Mouse (Mus musculus): Measurements from ENCODE around the gene Cog7. TPM values are rescaled to one million over a fixed set of nuclear protein-coding genes. Genes with fewer than 3 reads are reported as not detected.

Cog7 gene
- polyA plus RNA-seq, 1 experiment, result 14.1 TPM

GRCm38 (mm10) chr7:121936861-121937630, 44.5 kb downstream of the Cog7 start:
- Histone ChIP-seq H3K4me3 (ENCODE audit: control insufficient read depth, insufficient read depth, low read length) (no peak overlapping the region), H3K27ac (ENCODE audit: control insufficient read depth, insufficient read depth, low read length) (no peak overlapping the region), H3K4me1 (replicated peaks; ENCODE audit: control insufficient read depth, insufficient read depth, low read length) (peaks cover 13% of the 10 kb centered on the region), H3K27me3 (ENCODE audit: control insufficient read depth, insufficient read depth, low read length) (no peaks in the 10 kb centered on the region), H3K36me3 (ENCODE audit: control insufficient read depth, insufficient read depth, low read length) (no peaks in the 10 kb centered on the region)
- 90% methylated on average over 14 of the region's 14 CpGs for WGBS
- no peak for TF ChIP-seq POLR2A (IDR thresholded peaks at IDR 0.05; ENCODE audit: control insufficient read depth, extremely low read depth, insufficient read depth, low read length, poor library complexity)
- no peak for TF ChIP-seq CTCF (IDR thresholded peaks at IDR 0.05; ENCODE audit: borderline replicate concordance, control insufficient read depth, extremely low read depth, insufficient read depth, low read length, poor library complexity)
- no peak for DNase-seq

- no peak overlapping the region for H3K27ac ChIP-seq (ENCODE audit: control insufficient read depth, insufficient read depth, low read length)
- H3K4me1 ChIP-seq (replicated peaks; ENCODE audit: control insufficient read depth, insufficient read depth, low read length), result peaks cover 13% of the 10 kb centered on the region
- H3K36me3 ChIP-seq (ENCODE audit: control insufficient read depth, insufficient read depth, low read length), result no peaks in the 10 kb centered on the region
- WGBS, result 96% methylated on average over 12 of the region's 12 CpGs
- H3K27me3 ChIP-seq (ENCODE audit: control insufficient read depth, insufficient read depth, low read length), result no peaks in the 10 kb centered on the region
- DNase-seq, result no peak
- TF ChIP-seq POLR2A (IDR thresholded peaks at IDR 0.05; ENCODE audit: control insufficient read depth, extremely low read depth, insufficient read depth, low read length, poor library complexity), result no peak
- TF ChIP-seq CTCF (IDR thresholded peaks at IDR 0.05; ENCODE audit: borderline replicate concordance, control insufficient read depth, extremely low read depth, insufficient read depth, low read length, poor library complexity), result no peak
- H3K4me3 ChIP-seq (ENCODE audit: control insufficient read depth, insufficient read depth, low read length), result no peak overlapping the region
These were observed 45.4 kb downstream of the Cog7 start for GRCm38 (mm10) chr7:121935906-121936794.

GRCm38 (mm10) chr7:121934346-121934745, 47.2 kb downstream of the Cog7 start:
- 14% methylated on average over 2 of the region's 2 CpGs for WGBS
- no peak overlapping the region for H3K4me3 ChIP-seq (ENCODE audit: control insufficient read depth, insufficient read depth, low read length)
- no peaks in the 10 kb centered on the region for H3K36me3 ChIP-seq (ENCODE audit: control insufficient read depth, insufficient read depth, low read length)

GRCm38 (mm10) chr7:121933675-121934074, 47.8 kb downstream of the Cog7 start:
- no peak for DNase-seq
- H3K4me1 ChIP-seq (replicated peaks; ENCODE audit: control insufficient read depth, insufficient read depth, low read length), result peaks cover 9% of the 10 kb centered on the region
- H3K36me3 ChIP-seq (ENCODE audit: control insufficient read depth, insufficient read depth, low read length), result no peaks in the 10 kb centered on the region
- 91% methylated on average over 6 of the region's 6 CpGs for WGBS
- H3K27ac ChIP-seq (ENCODE audit: control insufficient read depth, insufficient read depth, low read length), result no peak overlapping the region
- no peak overlapping the region for H3K4me3 ChIP-seq (ENCODE audit: control insufficient read depth, insufficient read depth, low read length)
- H3K27me3 ChIP-seq (ENCODE audit: control insufficient read depth, insufficient read depth, low read length), result no peaks in the 10 kb centered on the region
- TF ChIP-seq CTCF (IDR thresholded peaks at IDR 0.05; ENCODE audit: borderline replicate concordance, control insufficient read depth, extremely low read depth, insufficient read depth, low read length, poor library complexity), result no peak
- TF ChIP-seq POLR2A (IDR thresholded peaks at IDR 0.05; ENCODE audit: control insufficient read depth, extremely low read depth, insufficient read depth, low read length, poor library complexity), result no peak

More at GRCm38 (mm10) chr7:121934346-121934745, 47.2 kb downstream of the Cog7 start:
- no peak for TF ChIP-seq POLR2A (IDR thresholded peaks at IDR 0.05; ENCODE audit: control insufficient read depth, extremely low read depth, insufficient read depth, low read length, poor library complexity)
- TF ChIP-seq CTCF (IDR thresholded peaks at IDR 0.05; ENCODE audit: borderline replicate concordance, control insufficient read depth, extremely low read depth, insufficient read depth, low read length, poor library complexity), result no peak
- Histone ChIP-seq H3K27ac (ENCODE audit: control insufficient read depth, insufficient read depth, low read length) (no peak overlapping the region), H3K4me1 (replicated peaks; ENCODE audit: control insufficient read depth, insufficient read depth, low read length) (peaks cover 9% of the 10 kb centered on the region), H3K27me3 (ENCODE audit: control insufficient read depth, insufficient read depth, low read length) (no peaks in the 10 kb centered on the region)
- peak; percentile 40 for DNase-seq

GRCm38 (mm10) chr7:121931246-121931645, 50.3 kb downstream of the Cog7 start:
- Histone ChIP-seq H3K4me1 (replicated peaks; ENCODE audit: control insufficient read depth, insufficient read depth, low read length) (peaks cover 9% of the 10 kb centered on the region), H3K27me3 (ENCODE audit: control insufficient read depth, insufficient read depth, low read length) (no peaks in the 10 kb centered on the region), H3K27ac (ENCODE audit: control insufficient read depth, insufficient read depth, low read length) (no peak overlapping the region), H3K36me3 (ENCODE audit: control insufficient read depth, insufficient read depth, low read length) (no peaks in the 10 kb centered on the region), H3K4me3 (ENCODE audit: control insufficient read depth, insufficient read depth, low read length) (no peak overlapping the region)
- TF ChIP-seq CTCF (IDR thresholded peaks at IDR 0.05; ENCODE audit: borderline replicate concordance, control insufficient read depth, extremely low read depth, insufficient read depth, low read length, poor library complexity), result no peak
- no peak for TF ChIP-seq POLR2A (IDR thresholded peaks at IDR 0.05; ENCODE audit: control insufficient read depth, extremely low read depth, insufficient read depth, low read length, poor library complexity)
- DNase-seq, result no peak
- 73% methylated on average over 7 of the region's 7 CpGs for WGBS

GRCm38 (mm10) chr7:121927882-121928281, 53.6 kb downstream of the Cog7 start:
- TF ChIP-seq POLR2A (IDR thresholded peaks at IDR 0.05; ENCODE audit: control insufficient read depth, extremely low read depth, insufficient read depth, low read length, poor library complexity) (no peak), CTCF (IDR thresholded peaks at IDR 0.05; ENCODE audit: borderline replicate concordance, control insufficient read depth, extremely low read depth, insufficient read depth, low read length, poor library complexity) (no peak)
- Histone ChIP-seq H3K27me3 (ENCODE audit: control insufficient read depth, insufficient read depth, low read length) (no peaks in the 10 kb centered on the region), H3K4me3 (ENCODE audit: control insufficient read depth, insufficient read depth, low read length) (no peak overlapping the region), H3K4me1 (replicated peaks; ENCODE audit: control insufficient read depth, insufficient read depth, low read length) (no peaks in the 10 kb centered on the region), H3K36me3 (ENCODE audit: control insufficient read depth, insufficient read depth, low read length) (no peaks in the 10 kb centered on the region), H3K27ac (ENCODE audit: control insufficient read depth, insufficient read depth, low read length) (no peak overlapping the region)
- WGBS, result 91% methylated on average over 2 of the region's 2 CpGs
- DNase-seq, result no peak

Data from thymus, adult 2 months (tissue).